Mouse (Mus musculus) stomach, embryonic 14.5 days (tissue): ENCODE measurements around the gene Il17re. TPM values are rescaled to one million over a fixed set of nuclear protein-coding genes. Genes with fewer than 3 reads are reported as not detected.

Source experiments
- ATAC-seq: fragments of 200-750 bp; cut with Nextera tagmentation; 2 replicates; pipeline ENCODE4 v1.8.0; 2017; ENCODE audit warnings: low read depth, moderate TSS enrichment; ENCODE audit not compliant: insufficient number of reproducible peaks, insufficient read depth, low FRiP score
- H3K27ac ChIP-seq: fragments of 300-500 bp; sonication (generic); 2 replicates; pipeline ENCODE4 v1.5.1; 2014; ENCODE audit warnings: mild to moderate bottlenecking, low read length, moderate library complexity, mixed read lengths
- H3K27me3 ChIP-seq: fragments of 300-500 bp; sonication (generic); 2 replicates; pipeline ENCODE4 v1.6.1; 2014; ENCODE audit warnings: low read length, control low read depth, mixed read lengths; ENCODE audit not compliant: control insufficient read depth, insufficient read depth
- H3K36me3 ChIP-seq: fragments of 300-500 bp; sonication (generic); 2 replicates; pipeline ENCODE4 v1.6.1; 2014; ENCODE audit warnings: mild to moderate bottlenecking, control low read depth, low read length, moderate library complexity, mixed read lengths; ENCODE audit not compliant: control insufficient read depth, insufficient read depth
- H3K4me1 ChIP-seq: fragments of 300-500 bp; sonication (generic); 2 replicates; pipeline ENCODE4 v1.6.1; 2014; ENCODE audit warnings: low read length, control low read depth, mixed read lengths; ENCODE audit not compliant: control insufficient read depth, insufficient read depth
- H3K4me2 ChIP-seq: fragments of 300-500 bp; sonication (generic); replicated peaks from 2 replicates; pipeline ENCODE4 v1.6.1; 2014; ENCODE audit warnings: low read depth, low read length, control low read depth
- H3K4me3 ChIP-seq: fragments of 300-500 bp; sonication (generic); 2 replicates; pipeline ENCODE4 v1.5.1; 2014; ENCODE audit warnings: low read depth, low read length, control low read depth
- H3K9ac ChIP-seq: fragments of 300-500 bp; sonication (generic); replicated peaks from 2 replicates; pipeline ENCODE4 v1.6.1; 2014; ENCODE audit warnings: low read depth, mild to moderate bottlenecking, control low read depth, low read length, moderate library complexity, mixed read lengths
- H3K9me3 ChIP-seq: fragments of 300-500 bp; sonication (generic); 2 replicates; pipeline ENCODE4 v1.6.1; 2016; ENCODE audit warnings: low read depth, low read length, control low read depth; ENCODE audit not compliant: control insufficient read depth
- WGBS: fragments of 180-500 bp; shearing (Covaris S2); extraction: QIAGEN DNeasy Blood & Tissue Kit; methylation state at CpG from one replicate; pipeline ENCODE4 v1.1.7; 2014; 5-methylcytosine and 5-hydroxymethylcytosine counted together
- microRNA-seq: library from miRNA; unstranded; fragments of <30 nt; microRNA quantifications from one replicate; pipeline ENCODE4, GENCODE M21; 2016
- polyA plus RNA-seq: library from polyadenylated mRNA; unstranded; fragments of >200 nt; fragmentation: Nextera tagmentation; extraction: Ambion mirVana; gene quantifications from 2 replicates; pipeline ENCODE4 v1.2.1, GENCODE M21; 2014

Il17re gene
- polyA plus RNA-seq, 1 experiment from 2014 or later: 19.8 TPM

- H3K4me1 ChIP-seq: no peaks in the 10 kb centered on the region
- H3K27ac ChIP-seq: no peak overlapping the region
- H3K9ac ChIP-seq: no peak overlapping the region
- WGBS: 89% methylated on average over 8 of the region's 8 CpGs
- no peak for ATAC-seq
- no peak overlapping the region for H3K4me2 ChIP-seq
- no peaks in the 10 kb centered on the region for H3K27me3 ChIP-seq
- H3K4me3 ChIP-seq: no peak overlapping the region
- peaks cover 65% of the 10 kb centered on the region for H3K36me3 ChIP-seq
- H3K9me3 ChIP-seq: no peaks in the 10 kb centered on the region
Observed at GRCm38 (mm10) chr6:113517434-113518080, 59.3 kb downstream of the Il17re start.

Small RNAs within 50 kb of the gene (microRNA-seq; reads per million reads assigned to microRNA genes)
- not detected for gene Gm24387

Other genes starting within 250 kb of the Il17re start
- gene Mtmr14, start 220.6 kb upstream of the Il17re start, polyA plus RNA-seq: 31.6 and 33.2 TPM in 2 replicates
- gene Cpne9, start 176.2 kb upstream of the Il17re start, polyA plus RNA-seq: 0.20 TPM in 1 of 2 replicates, not detected in the other
- 20.1 and 21.1 TPM in 2 replicates for gene Brpf1, start 151.3 kb upstream of the Il17re start, polyA plus RNA-seq
- 14.7 and 18.0 TPM in 2 replicates for gene Ogg1, start 131.5 kb upstream of the Il17re start, polyA plus RNA-seq
- 102 and 107 TPM in 2 replicates for gene Camk1, start 114.5 kb upstream of the Il17re start, polyA plus RNA-seq
- gene Tada3, start 80.6 kb upstream of the Il17re start, polyA plus RNA-seq: 52.6 and 54.8 TPM in 2 replicates
- gene Arpc4, start 80.4 kb upstream of the Il17re start, polyA plus RNA-seq: 222 and 230 TPM in 2 replicates
- 2.6 and 2.7 TPM in 2 replicates for gene Ttll3, start 69.2 kb upstream of the Il17re start, polyA plus RNA-seq
- 20.2 and 20.3 TPM in 2 replicates for gene Rpusd3, start 39.1 kb upstream of the Il17re start, polyA plus RNA-seq
- 0.46 TPM in 1 of 2 replicates, not detected in the other for gene Cidec, start 22.7 kb upstream of the Il17re start, polyA plus RNA-seq
- 78.6 and 81.1 TPM in 2 replicates for gene Jagn1, start 15.9 kb upstream of the Il17re start, polyA plus RNA-seq
- gene Il17rc, start 12.9 kb downstream of the Il17re start, polyA plus RNA-seq: 10.6 and 12.9 TPM in 2 replicates
- 16.0 and 20.5 TPM in 2 replicates for gene Creld1, start 24.8 kb downstream of the Il17re start, polyA plus RNA-seq
- gene Prrt3, start 43.4 kb downstream of the Il17re start, polyA plus RNA-seq: 0.48 and 0.61 TPM in 2 replicates
- gene Emc3, start 73.2 kb downstream of the Il17re start, polyA plus RNA-seq: 84.8 and 94.9 TPM in 2 replicates
- gene Fancd2, start 73.2 kb downstream of the Il17re start, polyA plus RNA-seq: 12.3 and 13.8 TPM in 2 replicates
- gene Fancd2os, start 142.2 kb downstream of the Il17re start, polyA plus RNA-seq: 0.28 and 0.82 TPM in 2 replicates
- 244 and 245 TPM in 2 replicates for gene Brk1, start 146.3 kb downstream of the Il17re start, polyA plus RNA-seq
- gene Vhl, start 165.5 kb downstream of the Il17re start, polyA plus RNA-seq: 43.5 and 50.5 TPM in 2 replicates
- gene Irak2, start 180.0 kb downstream of the Il17re start, polyA plus RNA-seq: 6.3 and 7.4 TPM in 2 replicates
- 1.1 and 1.4 TPM in 2 replicates for gene Tatdn2, start 238.6 kb downstream of the Il17re start, polyA plus RNA-seq